Mouse (Mus musculus) adrenal gland, postnatal 4 days (tissue): ENCODE measurements around the gene Zfp12. TPM values are rescaled to one million over a fixed set of nuclear protein-coding genes. Genes with fewer than 3 reads are reported as not detected.

ENCODE experiments used
- DNase-seq, 2 experiments: peaks; one replicate each; pipeline ENCODE4 v3.0.0; 2021 to 2022; ENCODE audit warnings: low spot score in 2 of 2, mixed read lengths in 2 of 2
- total RNA-seq, 2 experiments: library from RNA; stranded (reverse); gene quantifications; 2 replicates each; pipeline ENCODE4 v1.2.3; 2021

Gene Zfp12
- total RNA-seq, 2 experiments from 2014 or later = 24.8 to 29.1 TPM

DNA sequence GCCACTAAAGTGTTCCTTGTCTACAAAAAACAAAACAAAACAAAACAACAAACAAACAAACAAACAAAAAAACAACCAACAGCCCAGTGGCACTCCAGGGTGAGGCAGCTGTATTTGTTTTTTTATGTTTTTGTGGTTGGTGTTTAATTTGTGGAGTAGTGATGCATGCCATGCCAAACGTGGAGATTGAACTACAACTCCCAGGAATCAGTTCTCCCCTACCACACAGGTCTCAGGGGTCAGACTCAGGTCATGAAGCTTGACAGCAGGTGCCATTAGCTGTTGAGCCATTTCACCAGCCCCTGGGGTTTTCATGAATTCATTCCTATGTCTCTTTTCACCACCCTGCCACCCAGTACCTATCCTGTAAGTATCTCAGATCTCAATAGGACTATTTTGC is 30.4 kb downstream of the Zfp12 start:
- DNase-seq = no peak

DNA sequence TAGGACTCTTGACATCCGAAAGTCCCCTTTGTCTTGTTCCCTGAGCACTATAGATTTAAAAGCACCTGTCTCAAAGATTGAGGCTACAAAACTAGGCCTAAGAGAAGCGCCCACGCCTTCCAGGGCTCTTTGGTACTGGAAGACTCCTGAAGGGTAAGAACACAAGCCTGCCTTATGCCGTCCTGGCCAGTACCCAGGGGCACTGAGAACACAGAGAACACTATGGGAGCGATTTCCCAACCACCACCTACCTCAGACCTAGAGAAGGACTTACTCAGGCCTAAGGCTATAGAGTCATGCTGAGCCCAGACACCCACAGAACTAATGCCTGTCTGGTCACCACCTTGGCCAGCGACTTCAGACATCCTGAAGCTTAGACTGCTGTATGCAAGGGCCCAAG is 31.8 kb downstream of the Zfp12 start:
- no peak for DNase-seq

DNA sequence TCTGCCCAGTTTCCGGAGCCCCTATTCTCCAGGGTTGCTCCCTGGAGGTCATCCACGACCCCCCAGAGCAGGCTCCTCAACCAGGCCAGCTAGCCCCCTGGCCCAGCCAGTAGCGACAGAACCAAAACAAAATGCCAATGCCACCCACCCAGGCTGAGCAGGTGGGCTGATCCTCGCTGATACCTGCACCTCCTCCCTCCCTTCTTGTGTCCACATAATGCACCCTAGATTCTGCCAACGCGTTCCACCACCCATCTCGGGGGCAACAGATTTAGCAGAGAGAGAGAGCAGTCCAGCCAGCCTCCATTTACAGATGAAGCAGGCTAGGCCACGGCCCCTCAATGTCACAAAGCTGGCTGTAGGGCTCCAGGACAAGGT is 34.0 kb downstream of the Zfp12 start:
- no peak for DNase-seq

DNA sequence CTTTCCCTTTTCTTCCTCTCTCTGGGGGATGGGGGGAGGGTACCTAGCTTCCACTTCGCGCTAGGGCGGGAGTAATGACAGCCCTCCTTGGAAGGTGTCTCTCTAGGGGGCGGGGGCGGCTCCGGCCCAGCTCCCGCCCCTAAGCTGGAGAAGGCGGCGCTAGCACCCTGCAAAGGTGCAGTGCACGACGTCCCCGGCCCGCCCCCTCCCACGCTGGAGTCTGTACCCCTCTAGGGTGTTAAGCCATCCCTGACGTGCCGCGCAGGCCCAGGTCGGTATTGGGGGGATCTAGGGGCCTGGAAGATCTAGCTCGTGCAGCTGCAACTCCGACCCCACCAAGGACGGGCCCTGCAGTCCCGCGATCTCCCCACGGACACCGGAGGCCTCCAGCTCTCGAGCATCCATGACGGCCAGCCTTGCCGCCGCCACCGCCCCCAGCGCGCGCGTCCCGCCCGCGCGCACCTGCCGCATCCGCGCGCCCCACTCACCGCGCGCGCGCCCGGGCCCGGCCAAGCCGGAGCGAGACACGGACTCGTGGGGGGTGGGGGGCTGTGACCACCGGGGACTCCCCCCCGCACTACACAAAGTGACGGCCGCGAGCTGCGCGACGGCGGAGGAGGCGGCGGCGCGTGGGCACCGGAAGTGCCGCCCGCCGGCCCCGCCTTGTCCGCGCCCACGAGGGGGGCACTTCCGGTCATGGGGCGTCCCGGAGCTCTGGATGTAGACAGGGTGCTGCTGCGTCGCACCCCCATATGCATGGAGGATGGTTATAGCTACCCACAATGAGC is 34.6 kb downstream of the Zfp12 start, which contains the start of gene Zfp316:
Gene Zfp316 (minus strand): TSS at position 660 of the 788 bp plus-strand sequence.
- peak; percentile 31 to 44 for DNase-seq

DNA sequence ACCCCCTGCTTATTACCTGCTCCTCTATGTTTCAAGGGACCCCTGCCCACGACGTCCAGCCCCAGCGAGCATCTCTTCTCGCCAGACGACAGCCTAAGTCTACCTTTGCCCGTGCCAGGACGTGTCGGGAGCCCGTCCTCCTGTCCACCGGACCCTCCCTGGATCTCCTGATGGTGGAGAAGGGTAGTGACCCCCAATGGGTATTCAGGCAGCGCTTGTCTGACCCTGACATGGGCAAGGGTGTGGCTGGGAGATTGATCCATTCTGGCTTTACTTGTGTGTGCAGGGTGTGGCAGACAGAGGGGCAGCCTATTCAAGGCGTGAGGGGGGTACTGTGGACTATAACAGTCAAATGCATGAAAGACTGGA is 35.2 kb downstream of the Zfp12 start:
- DNase-seq = no peak

DNA sequence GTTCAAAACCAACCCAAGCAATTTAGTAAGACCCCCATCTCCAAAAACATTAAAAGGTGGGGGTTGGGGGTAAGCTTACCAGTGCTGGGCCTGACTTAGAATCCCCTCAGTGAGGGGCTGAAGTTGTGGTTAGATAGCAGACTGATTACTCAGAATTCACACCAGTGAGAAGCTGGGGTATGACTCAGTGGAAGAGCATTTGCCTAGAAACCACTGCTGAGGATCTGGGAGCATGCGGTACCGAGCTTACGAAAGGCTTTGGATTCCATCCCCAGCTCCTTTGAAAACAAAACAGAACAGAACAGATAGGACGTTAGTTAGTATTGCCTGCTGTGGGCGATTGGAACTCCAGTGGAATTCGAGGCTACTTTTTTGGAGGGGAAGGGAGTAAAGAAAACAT is 36.7 kb downstream of the Zfp12 start:
- DNase-seq = no peak

DNA sequence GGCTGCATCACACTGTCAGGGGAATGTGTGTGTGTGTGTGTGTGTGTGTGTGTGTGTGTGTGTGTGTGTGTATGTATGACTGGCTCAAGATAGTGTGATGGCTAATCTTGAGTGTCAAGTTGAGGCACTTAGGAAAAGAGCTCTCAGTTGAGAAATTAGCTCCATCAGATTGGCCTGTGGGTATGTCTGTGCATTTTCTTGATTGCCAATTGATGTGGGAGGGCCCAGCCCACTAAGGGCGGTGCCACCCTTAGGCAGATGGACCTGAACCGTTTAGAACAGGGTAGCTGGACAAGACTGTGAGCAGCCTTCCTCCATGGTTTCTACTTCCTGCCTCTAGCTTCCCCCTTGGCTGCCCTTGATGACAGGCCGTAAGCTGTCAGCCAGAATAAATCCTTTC is 37.1 kb downstream of the Zfp12 start:
- no peak for DNase-seq

DNA sequence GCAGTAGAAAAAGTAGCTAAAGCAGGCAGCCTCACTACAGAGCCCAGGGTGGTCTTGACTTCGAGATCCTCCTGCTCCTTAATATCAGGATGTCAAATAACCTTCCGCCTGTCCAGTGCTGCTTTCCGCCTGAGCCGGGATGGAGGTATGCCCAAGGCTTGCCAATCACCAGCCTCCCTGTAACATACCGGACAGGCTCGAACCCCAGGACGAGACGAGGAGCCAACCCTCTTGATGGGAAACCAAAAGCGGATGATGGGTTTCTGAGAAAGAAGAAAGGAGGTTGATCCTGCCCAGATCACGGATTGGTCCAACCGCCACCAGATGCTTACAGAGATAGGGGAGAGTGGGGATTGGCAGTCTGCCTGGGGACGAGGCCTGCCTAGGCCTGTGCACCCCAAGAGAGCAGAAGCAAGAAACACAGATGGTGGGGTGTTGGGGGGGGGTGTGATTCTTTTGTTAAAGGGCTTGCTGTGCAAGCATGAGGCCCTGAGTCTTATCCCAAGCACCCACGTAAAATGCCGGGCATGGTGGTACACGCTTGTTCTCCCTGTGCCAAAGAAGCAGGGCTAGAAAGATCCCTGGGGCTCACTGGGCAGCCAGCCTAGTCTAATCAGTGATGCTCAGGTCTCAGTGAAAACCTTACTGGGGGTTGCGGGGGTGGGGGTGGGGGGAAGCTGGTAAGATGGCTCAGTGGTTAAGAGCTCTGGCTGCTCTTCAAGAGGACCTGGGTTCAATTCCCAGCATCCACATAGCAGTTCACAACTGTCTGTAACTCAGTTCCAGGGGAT is 37.8 kb downstream of the Zfp12 start:
- no peak for DNase-seq

GRCm38 (mm10) chr5:143275761-143276160 is 40.8 kb downstream of the Zfp12 start:
- DNase-seq = no peak

- DNase-seq = no peak
These were observed 44.3 kb downstream of the Zfp12 start for GRCm38 (mm10) chr5:143279247-143279646.

- no peak for DNase-seq
These were observed 49.8 kb downstream of the Zfp12 start for GRCm38 (mm10) chr5:143284762-143285161.

GRCm38 (mm10) chr5:143287774-143288328 is 52.9 kb downstream of the Zfp12 start:
- DNase-seq = no peak

GRCm38 (mm10) chr5:143288378-143288911 is 53.5 kb downstream of the Zfp12 start:
- no peak for DNase-seq

GRCm38 (mm10) chr5:143289299-143289698 is 54.3 kb downstream of the Zfp12 start:
- DNase-seq = no peak

GRCm38 (mm10) chr5:143292879-143293278 is 57.9 kb downstream of the Zfp12 start:
- no peak for DNase-seq

GRCm38 (mm10) chr5:143293404-143293803 is 58.4 kb downstream of the Zfp12 start, which contains the start of gene Zfp853:
TSS of gene Zfp853 (minus strand) at chr5:143293623.
- no peak for DNase-seq

- no peak for DNase-seq
These were observed 59.9 kb downstream of the Zfp12 start for GRCm38 (mm10) chr5:143294862-143295261.

- DNase-seq = no peak
These were observed 60.4 kb downstream of the Zfp12 start for GRCm38 (mm10) chr5:143295330-143295729.

DNA sequence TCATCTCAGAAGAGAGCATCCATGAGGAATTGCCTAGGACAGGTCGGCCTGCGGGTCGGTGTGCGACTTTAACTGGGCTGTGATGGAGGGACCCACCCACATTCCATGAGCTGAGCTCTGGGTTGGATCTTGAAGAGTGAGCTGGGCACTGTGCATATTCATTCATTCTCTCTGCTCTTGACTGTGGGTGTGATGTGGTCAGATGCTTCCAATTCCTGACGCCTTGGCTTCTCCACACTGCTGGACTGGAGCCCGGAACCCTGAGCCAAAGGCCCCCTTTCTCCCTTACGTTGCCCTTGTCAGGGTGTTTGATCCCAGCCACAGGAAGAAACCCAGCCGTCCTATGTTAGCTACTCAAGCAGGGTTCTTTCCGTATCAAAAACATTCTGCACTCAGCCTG is 63.0 kb downstream of the Zfp12 start:
- DNase-seq = no peak

DNA sequence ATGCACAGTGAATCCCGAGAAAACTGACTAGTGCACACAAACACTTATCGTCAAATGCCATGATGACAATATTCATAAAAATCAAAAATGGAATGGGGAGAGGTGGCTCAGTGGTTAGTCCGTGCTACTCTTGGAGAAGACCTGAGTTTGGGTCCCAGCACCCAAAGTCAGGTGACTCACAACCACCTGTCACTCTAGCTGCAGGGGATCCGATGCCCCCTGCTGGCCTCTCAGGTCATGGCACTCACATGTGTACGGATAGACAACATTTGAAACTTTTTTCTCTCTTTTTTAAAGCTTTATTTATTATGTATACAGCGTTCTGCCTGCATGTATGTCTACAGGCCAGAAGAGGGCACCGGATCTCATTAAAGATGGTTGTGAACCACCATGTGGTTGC is 63.4 kb downstream of the Zfp12 start:
- DNase-seq = no peak
